Mouse (Mus musculus): ENCODE data around the gene Necab2. TPM values are rescaled to one million over a fixed set of nuclear protein-coding genes. Genes with fewer than 3 reads are reported as not detected.

Gene Necab2
- polyA plus RNA-seq, 1 experiment, result not detected

- Histone ChIP-seq H3K27ac (ENCODE audit: control insufficient read depth, insufficient read depth, low read depth, low read length, poor library complexity) (no peak overlapping the region), H3K4me1 (ENCODE audit: control insufficient read depth, insufficient read depth, low read length) (peaks cover 15% of the 10 kb centered on the region), H3K4me3 (replicated peaks; ENCODE audit: control insufficient read depth, low read depth, low read length) (no peak overlapping the region)
- TF ChIP-seq CTCF (IDR thresholded peaks at IDR 0.05; ENCODE audit: control insufficient read depth, insufficient read depth, low read length) (no peak), POLR2A (IDR thresholded peaks at IDR 0.05; ENCODE audit: borderline replicate concordance, control insufficient read depth, low read depth, low read length) (no peak)
- 73% methylated on average over 8 of the region's 8 CpGs for WGBS
Observed at GRCm38 (mm10) chr8:119430250-119430649, 16.3 kb upstream of the Necab2 start.

- TF ChIP-seq CTCF (IDR thresholded peaks at IDR 0.05; ENCODE audit: control insufficient read depth, insufficient read depth, low read length) (no peak), POLR2A (IDR thresholded peaks at IDR 0.05; ENCODE audit: borderline replicate concordance, control insufficient read depth, low read depth, low read length) (no peak)
- 88% methylated on average over 7 of the region's 7 CpGs for WGBS
- no peak overlapping the region for H3K27ac ChIP-seq (ENCODE audit: control insufficient read depth, insufficient read depth, low read depth, low read length, poor library complexity)
- H3K4me3 ChIP-seq (replicated peaks; ENCODE audit: control insufficient read depth, low read depth, low read length), result no peak overlapping the region
- peaks cover 12% of the 10 kb centered on the region for H3K4me1 ChIP-seq (ENCODE audit: control insufficient read depth, insufficient read depth, low read length)
Observed at GRCm38 (mm10) chr8:119430690-119431089, 15.8 kb upstream of the Necab2 start.

- Histone ChIP-seq H3K27ac (ENCODE audit: control insufficient read depth, insufficient read depth, low read depth, low read length, poor library complexity) (no peak overlapping the region), H3K4me3 (replicated peaks; ENCODE audit: control insufficient read depth, low read depth, low read length) (no peak overlapping the region), H3K4me1 (ENCODE audit: control insufficient read depth, insufficient read depth, low read length) (peaks cover 7% of the 10 kb centered on the region)
- 82% methylated on average over 3 of the region's 3 CpGs for WGBS
- no peak for TF ChIP-seq POLR2A (IDR thresholded peaks at IDR 0.05; ENCODE audit: borderline replicate concordance, control insufficient read depth, low read depth, low read length)
- no peak for TF ChIP-seq CTCF (IDR thresholded peaks at IDR 0.05; ENCODE audit: control insufficient read depth, insufficient read depth, low read length)
Observed at GRCm38 (mm10) chr8:119432372-119432771, 14.1 kb upstream of the Necab2 start.

- H3K4me3 ChIP-seq (replicated peaks; ENCODE audit: control insufficient read depth, low read depth, low read length), result no peak within 1 kb of the TSS
- H3K4me1 ChIP-seq (ENCODE audit: control insufficient read depth, insufficient read depth, low read length), result peaks cover 3% of the 10 kb centered on the region
- 86% methylated on average over 13 of the region's 13 CpGs for WGBS
- no peak within 1 kb of the TSS for H3K27ac ChIP-seq (ENCODE audit: control insufficient read depth, insufficient read depth, low read depth, low read length, poor library complexity)
- no peak for TF ChIP-seq CTCF (IDR thresholded peaks at IDR 0.05; ENCODE audit: control insufficient read depth, insufficient read depth, low read length)
- no peak for TF ChIP-seq POLR2A (IDR thresholded peaks at IDR 0.05; ENCODE audit: borderline replicate concordance, control insufficient read depth, low read depth, low read length)
Observed at GRCm38 (mm10) chr8:119433582-119434174, 12.8 kb upstream of the Necab2 start, which contains the start of gene Osgin1. Gene Osgin1 (plus strand): TSS chr8:119434124.

- no peak for TF ChIP-seq CTCF (IDR thresholded peaks at IDR 0.05; ENCODE audit: control insufficient read depth, insufficient read depth, low read length)
- TF ChIP-seq POLR2A (IDR thresholded peaks at IDR 0.05; ENCODE audit: borderline replicate concordance, control insufficient read depth, low read depth, low read length), result no peak
- Histone ChIP-seq H3K4me3 (replicated peaks; ENCODE audit: control insufficient read depth, low read depth, low read length) (no peak overlapping the region), H3K4me1 (ENCODE audit: control insufficient read depth, insufficient read depth, low read length) (peaks cover 3% of the 10 kb centered on the region), H3K27ac (ENCODE audit: control insufficient read depth, insufficient read depth, low read depth, low read length, poor library complexity) (no peak overlapping the region)
- 85% methylated on average over 6 of the region's 6 CpGs for WGBS
Observed at GRCm38 (mm10) chr8:119434569-119434968, 11.9 kb upstream of the Necab2 start.

- H3K4me1 ChIP-seq (ENCODE audit: control insufficient read depth, insufficient read depth, low read length), result peaks cover 3% of the 10 kb centered on the region
- no peak for TF ChIP-seq CTCF (IDR thresholded peaks at IDR 0.05; ENCODE audit: control insufficient read depth, insufficient read depth, low read length)
- TF ChIP-seq POLR2A (IDR thresholded peaks at IDR 0.05; ENCODE audit: borderline replicate concordance, control insufficient read depth, low read depth, low read length), result no peak
- H3K27ac ChIP-seq (ENCODE audit: control insufficient read depth, insufficient read depth, low read depth, low read length, poor library complexity), result no peak overlapping the region
- no peak overlapping the region for H3K4me3 ChIP-seq (replicated peaks; ENCODE audit: control insufficient read depth, low read depth, low read length)
- 73% methylated on average over 7 of the region's 7 CpGs for WGBS
Observed at GRCm38 (mm10) chr8:119435527-119435926, 11.0 kb upstream of the Necab2 start.

GRCm38 (mm10) chr8:119436331-119436730 lies 10.2 kb upstream of the Necab2 start:
- peak overlapping the region; percentile 3 for H3K27ac ChIP-seq (ENCODE audit: control insufficient read depth, insufficient read depth, low read depth, low read length, poor library complexity)
- H3K4me3 ChIP-seq (replicated peaks; ENCODE audit: control insufficient read depth, low read depth, low read length), result no peak overlapping the region
- TF ChIP-seq POLR2A (IDR thresholded peaks at IDR 0.05; ENCODE audit: borderline replicate concordance, control insufficient read depth, low read depth, low read length) (no peak), CTCF (IDR thresholded peaks at IDR 0.05; ENCODE audit: control insufficient read depth, insufficient read depth, low read length) (no peak)
- H3K4me1 ChIP-seq (ENCODE audit: control insufficient read depth, insufficient read depth, low read length), result peaks cover 3% of the 10 kb centered on the region
- WGBS, result 44% methylated on average over 10 of the region's 10 CpGs

- Histone ChIP-seq H3K4me3 (replicated peaks; ENCODE audit: control insufficient read depth, low read depth, low read length) (peak overlapping the region; percentile 68), H3K4me1 (ENCODE audit: control insufficient read depth, insufficient read depth, low read length) (peaks cover 8% of the 10 kb centered on the region), H3K27ac (ENCODE audit: control insufficient read depth, insufficient read depth, low read depth, low read length, poor library complexity) (peak overlapping the region; percentile 84)
- 2% methylated on average over 9 of the region's 9 CpGs for WGBS
- TF ChIP-seq CTCF (IDR thresholded peaks at IDR 0.05; ENCODE audit: control insufficient read depth, insufficient read depth, low read length) (no peak), POLR2A (IDR thresholded peaks at IDR 0.05; ENCODE audit: borderline replicate concordance, control insufficient read depth, low read depth, low read length) (peak; percentile 74)
Observed at GRCm38 (mm10) chr8:119436933-119437332, 9.6 kb upstream of the Necab2 start.

- Histone ChIP-seq H3K4me3 (replicated peaks; ENCODE audit: control insufficient read depth, low read depth, low read length) (peak overlapping the region; percentile 68), H3K4me1 (ENCODE audit: control insufficient read depth, insufficient read depth, low read length) (peaks cover 8% of the 10 kb centered on the region), H3K27ac (ENCODE audit: control insufficient read depth, insufficient read depth, low read depth, low read length, poor library complexity) (peak overlapping the region; percentile 84)
- WGBS, result 33% methylated on average over 11 of the region's 11 CpGs
- TF ChIP-seq POLR2A (IDR thresholded peaks at IDR 0.05; ENCODE audit: borderline replicate concordance, control insufficient read depth, low read depth, low read length), result no peak
- TF ChIP-seq CTCF (IDR thresholded peaks at IDR 0.05; ENCODE audit: control insufficient read depth, insufficient read depth, low read length), result no peak
Observed at GRCm38 (mm10) chr8:119437506-119437905, 9.0 kb upstream of the Necab2 start.

Measured in bone marrow, adult 2 months (tissue).